Mouse (Mus musculus) frontal cortex, postnatal 25 days (tissue): Measurements from ENCODE around the gene Ptprt.

ENCODE experiments used
- DNase-seq, 2 experiments: peaks; one replicate each; pipeline ENCODE4 v3.0.0; 2022; ENCODE audit warnings: low spot score in 2 of 2

Gene Ptprt

DNA sequence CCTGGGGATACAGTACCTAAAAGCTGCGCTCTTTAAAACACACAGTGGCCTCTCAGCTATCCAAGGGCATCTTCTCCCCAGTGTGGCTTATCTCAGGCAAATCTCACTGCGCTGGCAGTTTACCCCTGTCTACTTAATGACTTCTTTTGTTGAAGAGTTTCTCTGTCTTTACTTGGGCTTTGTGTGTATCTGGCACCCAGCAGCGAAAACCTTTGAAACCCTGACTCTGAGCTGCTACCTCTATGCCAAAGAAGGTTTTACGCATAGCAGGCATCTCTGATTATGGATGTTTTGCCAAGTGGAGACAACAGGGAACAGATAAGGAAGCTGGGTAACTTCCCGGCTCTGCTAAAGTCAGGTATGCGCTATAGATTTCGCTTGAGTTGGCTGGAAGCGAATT, 956.1 kb downstream of the Ptprt start:
- no peak for DNase-seq

DNA sequence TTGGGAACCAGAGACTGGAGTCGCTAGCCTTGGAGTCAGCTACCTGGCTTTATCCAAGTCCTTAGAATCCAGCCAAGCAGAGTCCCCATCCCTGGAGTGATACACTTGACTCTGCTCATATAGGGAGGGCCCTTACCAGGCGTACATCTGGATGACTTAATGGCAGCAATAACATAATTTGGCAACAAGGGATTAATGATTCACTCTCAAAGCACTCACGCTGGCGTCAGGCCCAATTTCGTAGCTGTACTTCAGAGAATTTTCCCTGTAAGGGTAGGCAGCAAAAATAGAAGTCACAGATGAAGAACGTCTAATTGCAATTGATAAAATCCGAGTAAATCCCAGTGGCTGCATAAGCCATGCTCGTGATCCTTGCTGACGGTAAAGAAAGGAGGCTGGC, 956.5 kb downstream of the Ptprt start:
- DNase-seq = no peak

DNA sequence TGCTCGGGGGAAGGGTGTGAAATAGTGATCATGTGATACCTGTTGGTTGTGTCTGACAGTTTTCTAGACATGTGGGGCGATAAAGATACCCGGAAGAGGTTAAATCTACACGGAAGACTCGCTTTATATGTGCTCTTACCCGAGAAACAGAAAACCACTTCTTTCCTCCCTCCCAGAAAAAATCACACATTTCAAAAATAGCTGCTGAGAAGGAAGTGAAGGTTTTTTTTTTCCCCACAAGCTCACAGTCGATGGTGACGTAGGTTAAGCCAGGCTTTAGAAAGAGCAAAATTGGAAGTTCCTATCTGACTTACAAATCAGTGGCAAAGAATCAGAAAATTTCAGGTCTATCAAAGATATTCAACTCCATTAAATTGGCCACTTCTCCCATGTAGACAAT, 965.1 kb downstream of the Ptprt start:
- no peak for DNase-seq

DNA sequence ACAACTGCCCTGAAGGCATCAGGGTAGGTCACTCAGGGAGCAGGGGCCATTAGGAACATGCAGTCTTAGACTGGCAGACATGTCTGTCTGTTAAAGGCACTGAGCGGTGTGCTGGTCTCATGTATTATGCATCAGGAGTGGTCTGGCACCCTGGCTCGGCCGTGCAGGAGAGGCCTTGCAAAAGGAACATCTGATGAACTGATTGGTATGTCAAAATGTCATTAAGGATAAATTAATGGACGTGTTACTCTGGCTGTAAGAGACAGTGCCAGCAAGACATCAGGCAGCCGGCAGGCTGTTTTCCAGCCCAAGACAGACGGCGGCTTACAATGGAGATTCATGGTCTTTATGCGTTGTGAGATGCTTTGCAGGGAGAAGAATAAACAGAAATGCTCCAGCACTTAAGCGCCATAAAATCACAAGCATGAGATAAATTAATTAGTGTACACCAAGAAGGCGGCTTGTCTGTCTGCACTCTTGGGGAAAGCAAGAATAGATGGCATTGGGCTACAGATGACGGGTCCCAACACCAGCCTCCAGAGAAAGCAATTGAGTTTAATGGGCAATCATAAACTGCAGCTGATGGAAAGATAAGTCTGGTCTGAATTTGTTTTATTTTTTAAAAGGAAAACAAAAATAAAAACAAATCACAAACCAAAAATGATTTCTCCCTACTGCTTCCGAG, 992.5 kb downstream of the Ptprt start:
- no peak for DNase-seq

DNA sequence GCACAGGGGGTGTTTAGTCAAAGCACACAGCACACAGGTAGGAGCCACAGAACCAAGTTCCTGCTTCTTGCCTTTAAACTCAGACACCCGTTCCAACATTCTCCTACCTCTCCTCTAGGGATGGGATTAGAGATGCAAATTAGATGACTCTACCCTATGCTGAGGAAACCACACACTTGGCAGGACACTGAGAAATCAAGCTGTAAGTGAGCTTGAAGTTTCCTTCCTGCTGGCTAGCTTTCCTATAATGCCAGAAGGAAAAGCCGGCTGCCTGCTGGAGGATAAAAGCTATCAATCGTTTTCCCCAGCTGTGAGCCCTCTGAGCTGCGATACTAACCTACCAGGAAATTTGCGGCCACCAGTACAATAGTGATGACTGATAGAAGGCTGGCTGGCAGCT, 999.0 kb downstream of the Ptprt start:
- DNase-seq = no peak

DNA sequence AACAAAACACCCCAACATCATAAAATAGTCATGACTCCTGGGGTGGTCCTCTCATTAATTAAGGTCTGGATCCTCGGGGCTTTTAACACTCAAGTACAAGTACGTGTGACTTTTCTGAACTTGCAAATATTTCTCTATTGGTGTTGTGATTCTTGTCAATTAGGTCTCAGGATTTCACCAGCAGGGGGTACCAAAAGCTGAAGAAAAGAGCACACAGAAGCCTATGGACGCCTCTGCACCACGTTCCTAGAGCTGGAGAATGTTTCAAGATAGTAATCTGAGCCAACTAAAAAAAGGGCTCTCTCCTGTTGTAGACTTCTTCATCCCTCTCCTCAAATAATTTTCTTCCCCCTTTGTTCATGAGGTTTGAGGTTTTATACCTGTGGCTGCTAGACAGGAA, 1000.1 kb downstream of the Ptprt start:
- no peak for DNase-seq

DNA sequence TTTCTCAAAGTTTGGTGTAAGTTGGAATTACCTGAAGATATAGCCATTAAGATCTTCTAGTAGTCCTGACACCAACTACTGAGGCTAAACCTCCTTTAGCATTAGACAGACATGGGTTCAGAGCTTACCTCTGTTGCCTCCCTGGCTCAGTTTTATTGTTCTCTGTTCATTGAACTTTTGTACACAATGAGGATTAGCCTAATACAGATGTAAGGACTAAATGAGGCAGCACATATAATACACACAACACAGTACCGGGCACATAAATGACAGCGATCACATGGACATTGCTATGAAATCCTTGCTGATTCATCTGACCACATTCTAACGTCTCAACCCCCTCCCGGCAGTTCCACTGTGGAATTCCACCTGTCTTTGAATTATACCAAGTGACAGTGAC, 1003.9 kb downstream of the Ptprt start:
- DNase-seq = no peak

DNA sequence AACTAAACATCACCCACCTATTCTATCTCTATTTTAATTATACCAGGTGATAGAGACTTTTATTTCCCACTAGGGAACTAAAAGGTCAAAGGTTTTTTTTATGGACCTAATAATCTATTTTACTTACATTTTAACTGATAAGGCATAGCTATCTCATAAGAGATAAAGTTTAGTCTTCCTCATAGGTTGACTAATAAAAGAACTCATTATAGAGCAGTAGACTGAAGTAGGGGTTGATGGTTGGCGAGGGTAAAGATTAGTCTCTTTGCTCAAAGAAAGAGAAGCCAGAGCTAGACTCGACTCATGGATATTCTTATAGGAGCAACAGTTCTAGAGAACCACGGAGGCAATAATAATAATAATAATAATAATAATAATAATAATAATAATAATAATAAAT, 1004.3 kb downstream of the Ptprt start:
- DNase-seq = no peak

DNA sequence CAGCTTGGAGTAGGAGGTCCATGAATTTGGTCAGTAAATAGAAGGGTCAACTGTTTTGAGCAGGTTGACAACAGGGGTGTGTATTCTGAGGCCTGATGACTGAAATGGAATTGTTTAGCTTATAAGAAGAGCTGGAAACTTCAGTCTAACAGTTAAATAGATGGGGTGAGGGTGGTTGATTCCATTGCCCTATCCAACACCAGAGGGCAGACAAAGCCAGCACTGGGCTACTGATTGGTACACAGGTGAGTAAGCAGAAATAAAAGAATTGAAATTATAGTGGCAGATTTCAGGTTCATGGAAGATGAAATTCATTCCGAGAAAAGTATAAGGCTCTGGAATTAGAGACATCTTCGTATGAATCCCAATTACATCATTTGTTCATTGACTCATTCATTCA, 1020.1 kb downstream of the Ptprt start:
- DNase-seq = no peak

DNA sequence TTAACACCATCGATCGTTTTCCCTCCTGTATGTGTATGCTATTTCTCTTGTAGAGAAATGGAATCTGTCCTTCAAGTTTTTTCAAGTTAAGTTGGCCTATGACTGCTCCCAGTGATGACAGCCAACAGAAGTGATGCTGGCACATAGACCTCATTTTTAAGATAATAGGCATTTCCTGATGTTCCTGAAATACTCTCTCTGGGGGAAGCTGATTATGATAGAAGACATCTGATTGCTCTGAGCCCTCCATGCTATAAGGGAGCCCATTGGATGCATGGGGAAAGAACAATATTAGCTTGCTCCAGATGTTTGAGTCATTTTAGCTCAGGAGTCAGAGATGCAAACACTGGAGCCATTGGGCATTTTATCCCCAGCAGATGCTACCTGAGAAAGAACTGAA, 1026.9 kb downstream of the Ptprt start:
- DNase-seq = no peak

DNA sequence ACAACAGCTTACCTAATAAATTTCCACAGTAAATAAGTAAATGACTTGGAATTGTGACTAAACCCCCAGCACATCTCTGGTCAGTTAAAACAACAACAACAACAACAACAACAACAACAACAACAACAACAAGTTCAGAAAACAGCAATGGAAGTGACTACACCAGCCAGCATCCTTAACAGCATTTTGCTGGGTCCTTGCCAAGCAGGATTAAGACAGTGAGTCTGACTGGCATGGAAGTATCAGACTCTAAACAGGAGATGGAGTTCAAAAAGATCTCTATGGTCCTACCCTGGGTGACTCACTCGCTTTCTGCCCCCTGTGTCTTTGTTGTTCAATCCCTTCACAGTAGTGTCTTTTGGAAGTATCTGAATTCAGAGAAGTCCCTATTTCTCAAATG, 1035.1 kb downstream of the Ptprt start:
- no peak for DNase-seq

DNA sequence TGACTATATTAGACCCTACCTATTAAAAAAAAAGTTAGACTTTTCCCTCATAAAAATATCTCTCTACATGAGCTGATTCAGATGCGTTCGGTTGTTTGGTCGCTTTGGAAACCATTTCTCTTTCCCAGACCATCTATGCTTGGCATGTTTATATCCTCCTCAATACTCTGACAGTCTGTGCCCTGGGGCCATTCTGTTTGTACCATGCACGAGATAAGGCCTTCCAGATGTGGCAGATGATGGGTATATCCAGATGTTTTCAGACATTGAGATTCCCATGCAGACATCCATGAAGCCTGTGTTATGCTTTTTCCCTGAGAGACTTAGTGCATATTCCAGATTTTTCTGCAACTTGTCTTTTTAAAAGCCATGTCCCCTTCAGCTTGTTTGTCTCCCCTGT, 1052.5 kb downstream of the Ptprt start:
- no peak for DNase-seq

DNA sequence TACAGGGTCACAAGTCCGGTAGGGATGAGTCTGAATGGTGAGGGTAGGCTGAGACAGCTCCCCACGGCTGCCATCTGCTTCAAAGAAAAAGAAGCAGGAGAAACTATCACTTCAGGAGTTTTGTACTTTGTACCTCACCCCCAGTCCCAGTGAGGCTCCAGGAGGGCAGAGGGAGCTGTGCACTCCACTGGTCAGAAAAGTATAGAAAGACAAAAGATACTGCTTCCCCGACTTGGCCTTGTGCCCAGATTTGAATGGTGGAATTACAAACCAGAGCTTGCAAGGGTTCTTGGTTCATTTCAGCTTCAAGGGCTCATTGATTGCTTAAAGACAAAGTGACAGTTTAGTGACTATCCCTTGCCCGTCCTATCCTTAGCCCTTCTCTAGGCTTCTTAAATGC, 1053.6 kb downstream of the Ptprt start:
- no peak for DNase-seq

DNA sequence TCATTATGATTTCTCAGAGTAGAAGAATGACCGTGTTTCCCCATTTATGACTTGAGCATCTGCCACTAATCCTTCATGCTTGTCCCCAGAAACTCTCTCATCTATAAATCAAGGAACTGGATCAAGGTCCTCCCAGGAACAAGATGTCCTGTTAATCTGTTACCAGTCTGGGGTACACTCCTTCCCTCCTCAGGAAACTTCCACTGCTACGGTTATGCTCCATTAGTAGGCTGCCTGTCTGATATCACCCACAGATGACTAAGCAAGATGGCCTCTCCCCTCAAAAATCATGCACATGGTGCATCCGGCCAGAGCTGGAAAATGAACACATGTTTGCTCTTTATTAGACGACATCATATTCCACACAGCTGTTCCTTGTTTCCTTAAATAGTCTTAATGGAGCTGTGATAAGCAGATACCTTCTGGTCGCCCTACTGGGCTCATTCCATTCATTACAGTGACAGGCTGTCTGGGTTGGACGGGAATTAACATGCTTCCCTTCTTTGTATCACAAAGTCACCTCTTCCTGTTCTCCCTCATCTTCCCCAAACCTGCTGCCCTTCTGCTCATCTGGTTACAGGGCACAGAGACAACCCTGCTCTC, 1060.6 kb downstream of the Ptprt start:
- DNase-seq = no peak

DNA sequence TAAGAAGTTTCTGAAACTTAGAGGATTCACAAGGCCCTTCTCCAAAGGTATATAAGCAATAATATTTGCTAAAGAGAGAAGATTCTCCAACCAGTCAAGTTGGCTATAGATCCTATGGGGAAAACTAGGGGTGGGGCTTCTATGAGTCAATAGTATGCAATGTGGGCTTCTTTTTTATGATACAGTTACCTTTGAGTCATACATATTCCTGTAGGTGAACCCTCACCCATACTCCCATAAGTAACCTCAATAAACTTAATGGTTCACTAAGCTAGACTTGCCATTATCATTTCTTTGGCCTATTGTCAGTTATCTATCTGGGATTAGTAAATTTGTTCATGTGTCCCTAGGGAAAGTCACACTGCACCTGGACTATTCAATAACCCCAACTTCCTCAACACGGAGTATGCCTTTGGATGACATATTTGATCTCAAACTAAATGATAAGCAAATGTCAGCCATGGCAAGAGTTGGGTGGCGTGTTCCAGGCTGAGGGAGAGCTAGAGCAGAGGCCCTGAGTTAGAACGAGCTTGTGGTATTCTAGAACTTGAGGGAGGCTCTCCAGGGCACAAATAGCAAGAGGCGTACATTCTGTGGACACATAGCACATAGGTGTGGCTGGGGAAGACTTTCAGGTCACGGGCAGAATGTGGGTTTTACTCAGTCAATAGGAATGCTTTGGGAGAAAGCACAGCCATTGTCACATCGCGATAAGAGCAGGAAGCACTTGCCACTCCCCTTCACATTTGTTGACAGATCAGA, 1067.4 kb downstream of the Ptprt start:
- no peak for DNase-seq

DNA sequence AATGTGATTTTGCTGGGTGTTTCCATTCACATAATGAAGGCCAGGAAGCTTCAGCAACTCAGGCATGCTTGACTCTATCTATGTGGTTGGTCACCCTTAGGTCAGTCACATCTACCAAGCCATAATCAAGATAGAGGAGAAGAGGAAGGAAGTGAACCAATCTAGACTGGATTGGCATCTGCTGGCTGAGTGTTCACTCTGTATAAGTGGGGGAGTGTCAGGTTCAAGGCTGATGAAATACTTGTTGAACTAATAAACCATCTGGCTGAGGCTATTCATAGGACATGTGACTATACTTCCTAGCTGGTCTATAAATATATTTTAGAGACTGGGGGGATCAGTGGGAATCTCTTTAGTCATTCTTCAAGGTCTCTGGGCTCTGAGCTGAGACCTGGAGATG, 1086.5 kb downstream of the Ptprt start:
- no peak for DNase-seq

DNA sequence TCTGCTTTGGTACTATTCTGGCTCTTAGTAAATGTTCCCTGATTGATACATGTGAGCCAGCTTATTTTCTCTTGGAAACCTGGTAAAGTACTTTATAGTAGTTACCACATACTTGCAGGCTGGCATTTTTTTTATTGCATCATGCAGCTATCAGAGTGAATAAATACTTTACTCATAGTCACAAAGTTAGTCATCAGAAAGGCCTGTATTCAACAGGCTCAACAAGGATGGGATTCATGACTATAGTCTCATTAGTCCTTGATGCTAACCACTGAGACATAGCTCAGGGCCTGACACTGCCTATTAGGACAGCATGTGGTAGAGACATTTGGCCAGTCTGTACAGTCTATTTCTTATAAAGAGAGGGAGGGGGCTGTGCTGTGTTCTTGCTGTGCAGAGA, 1088.7 kb downstream of the Ptprt start:
- DNase-seq = no peak

DNA sequence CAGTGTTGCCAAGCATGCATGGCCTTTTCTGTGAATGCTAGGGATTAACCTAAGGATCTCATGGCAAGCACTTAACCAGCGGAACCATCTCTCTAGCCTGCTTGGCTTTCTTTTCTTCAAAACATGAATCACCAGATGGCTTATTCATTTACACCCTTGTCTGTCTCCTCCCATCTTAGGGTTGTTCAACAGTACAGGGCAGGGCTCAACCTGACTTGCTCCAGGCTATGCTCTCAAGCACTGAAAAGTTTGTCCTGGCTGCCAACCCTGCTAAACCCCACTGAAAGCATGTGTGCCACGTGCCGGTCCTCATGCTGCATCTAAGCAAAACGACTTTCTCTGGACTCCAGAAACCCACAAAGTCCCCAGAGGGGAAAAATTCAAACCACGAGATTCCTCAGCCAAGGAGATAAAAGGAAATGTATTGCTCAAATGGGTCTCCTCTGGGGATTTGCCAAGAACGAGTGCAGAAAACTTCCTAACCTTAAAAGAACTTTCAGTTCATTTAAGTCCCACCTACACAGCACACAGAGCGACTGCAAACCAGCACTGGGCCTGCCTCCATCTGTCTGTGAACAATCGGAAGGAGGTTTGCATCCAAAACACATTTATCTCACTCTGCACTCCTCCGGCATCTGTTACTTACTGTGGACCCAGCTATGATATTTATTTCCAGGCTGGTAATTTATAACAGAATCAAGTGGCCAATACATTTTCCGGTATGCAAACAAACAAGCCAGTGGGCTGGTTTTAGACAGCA, 1090.5 kb downstream of the Ptprt start:
- no peak for DNase-seq

DNA sequence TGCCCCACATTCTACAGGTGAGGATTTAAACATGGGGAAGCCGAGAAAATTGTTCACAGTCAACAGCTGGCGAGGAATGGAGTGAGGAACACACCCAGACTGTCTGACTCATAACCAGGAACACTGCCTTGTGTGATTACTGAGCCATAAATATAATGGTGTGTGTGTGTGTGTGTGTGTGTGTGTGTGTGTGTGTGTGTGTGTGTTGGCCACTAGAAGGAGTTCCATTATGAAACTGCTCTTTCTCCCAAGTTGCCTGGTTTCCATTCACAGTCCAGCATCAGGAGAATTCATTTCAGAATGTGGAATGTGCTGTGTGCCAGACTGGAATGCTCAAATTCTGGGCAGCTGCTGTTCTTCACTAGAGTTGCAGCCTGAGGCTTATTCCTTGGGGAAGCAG, 1099.4 kb downstream of the Ptprt start:
- peak in 1 of 2 experiments; percentile 9 for DNase-seq

DNA sequence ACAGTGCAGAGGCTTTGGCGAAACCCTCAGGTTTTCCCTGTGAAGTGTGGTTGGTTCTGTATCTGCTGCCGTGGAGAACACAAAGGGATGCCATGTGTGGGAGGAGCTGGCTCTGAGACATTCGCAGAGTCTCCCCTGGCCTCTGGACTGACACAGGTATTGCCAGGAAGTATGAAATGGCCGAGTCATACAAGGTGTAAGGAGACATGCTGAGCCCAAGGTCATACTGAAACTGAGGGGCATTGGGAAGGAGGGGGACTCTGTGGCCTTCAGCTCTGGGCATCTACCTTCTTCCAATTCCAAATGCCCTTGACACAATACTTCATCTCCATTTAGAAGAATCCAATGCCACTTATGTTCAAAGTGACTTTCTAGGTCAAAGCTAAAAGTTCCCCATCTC, 1103.1 kb downstream of the Ptprt start:
- no peak for DNase-seq

DNA sequence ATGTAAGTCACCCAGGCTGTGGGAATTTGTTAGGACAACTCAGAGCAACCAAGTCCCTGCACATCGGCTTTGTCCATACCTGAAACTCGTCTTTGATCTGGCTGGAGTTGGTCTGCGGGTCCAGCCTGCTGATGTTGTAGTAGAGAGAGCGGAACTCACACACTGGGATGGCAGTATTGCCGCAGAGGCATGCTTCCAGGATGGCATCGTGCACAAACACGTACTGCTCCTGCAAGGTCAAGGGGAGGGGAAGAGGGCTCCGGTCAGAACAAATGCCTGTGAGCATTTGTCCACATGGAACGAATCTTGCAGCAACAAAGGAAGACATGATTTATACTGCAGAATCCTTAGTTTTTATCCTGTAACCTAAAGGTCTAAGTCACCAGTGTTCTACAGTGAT, 1107.3 kb downstream of the Ptprt start:
- DNase-seq = no peak

DNA sequence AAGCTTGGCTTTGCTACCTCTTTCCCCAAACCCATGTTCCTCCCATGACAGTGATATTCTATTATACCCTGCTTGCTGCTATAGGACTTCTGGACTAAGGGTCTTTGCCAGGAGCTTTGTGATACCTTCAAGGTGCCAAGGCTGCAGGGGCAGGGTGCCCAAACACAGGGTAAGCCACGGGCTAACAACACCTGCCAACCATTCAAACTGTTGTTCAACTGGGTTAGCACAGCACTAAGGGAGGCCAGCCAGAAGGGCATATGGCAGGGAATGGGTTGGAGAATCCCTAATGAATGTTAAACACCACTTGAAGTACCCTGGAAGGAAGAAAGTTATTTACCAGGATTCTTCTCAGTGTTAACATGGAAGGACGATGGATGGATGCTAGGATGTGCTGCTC, 1108.9 kb downstream of the Ptprt start:
- no peak for DNase-seq

DNA sequence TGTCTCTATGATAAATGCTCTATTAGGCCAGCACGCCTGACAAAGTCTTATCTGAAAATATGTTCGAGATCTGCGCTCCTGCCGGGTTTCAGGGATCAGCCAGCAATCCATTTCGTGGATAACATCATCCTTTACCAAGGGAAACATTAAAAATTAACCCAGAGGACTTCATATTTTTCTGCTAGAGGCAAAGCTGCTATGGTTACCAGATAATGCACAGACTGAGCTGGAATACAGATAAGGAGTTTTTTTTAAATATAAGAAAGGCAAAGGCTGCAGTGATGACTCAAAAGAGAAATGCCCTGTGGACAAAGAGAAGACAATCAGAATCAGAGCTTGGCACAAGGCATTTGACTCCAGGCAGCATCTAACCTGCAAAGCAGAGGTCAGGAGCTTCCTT, 1111.4 kb downstream of the Ptprt start:
- DNase-seq = no peak
